Mouse (Mus musculus) embryonic facial prominence, embryonic 13.5 days (tissue): ENCODE data around the gene Arl15. TPM values are rescaled to one million over a fixed set of nuclear protein-coding genes. Genes with fewer than 3 reads are reported as not detected.

ENCODE experiments used
- ATAC-seq: fragments of 200-750 bp; cut with Nextera tagmentation; 2 replicates; pipeline ENCODE4 v1.8.0; 2017; ENCODE audit warnings: low read depth; ENCODE audit not compliant: insufficient number of reproducible peaks, insufficient read depth, low FRiP score, low TSS enrichment
- H3K27ac ChIP-seq: fragments of 300-500 bp; sonication (generic); 2 replicates; pipeline ENCODE4 v1.5.1; 2015; ENCODE audit warnings: moderate library complexity, mild to moderate bottlenecking, inconsistent platforms
- H3K27me3 ChIP-seq: fragments of 300-500 bp; sonication (generic); 2 replicates; pipeline ENCODE4 v1.6.1; 2015; ENCODE audit warnings: mild to moderate bottlenecking, inconsistent platforms
- H3K36me3 ChIP-seq: fragments of 300-500 bp; sonication (generic); 2 replicates; pipeline ENCODE4 v1.6.1; 2015; ENCODE audit warnings: mild to moderate bottlenecking, inconsistent platforms
- H3K4me1 ChIP-seq: fragments of 300-500 bp; sonication (generic); 2 replicates; pipeline ENCODE4 v1.6.1; 2015; ENCODE audit warnings: inconsistent platforms
- H3K4me2 ChIP-seq: fragments of 300-500 bp; sonication (generic); 2 replicates; pipeline ENCODE4 v1.6.1; 2015; ENCODE audit warnings: moderate library complexity, mild to moderate bottlenecking, inconsistent platforms
- H3K4me3 ChIP-seq: fragments of 300-500 bp; sonication (generic); 2 replicates; pipeline ENCODE4 v1.5.1; 2015; ENCODE audit warnings: mild to moderate bottlenecking, inconsistent platforms
- H3K9ac ChIP-seq: fragments of 300-500 bp; sonication (generic); 2 replicates; pipeline ENCODE4 v1.6.1; 2015; ENCODE audit warnings: mild to moderate bottlenecking, inconsistent platforms
- H3K9me3 ChIP-seq: fragments of 300-500 bp; sonication (generic); 2 replicates; pipeline ENCODE4 v1.6.1; 2016; ENCODE audit warnings: inconsistent platforms
- WGBS: fragments of 180-500 bp; shearing (Covaris S2); methylation state at CpG from one replicate; pipeline ENCODE4 v1.1.7; 2015; ENCODE audit warnings: mixed read lengths; 5-methylcytosine and 5-hydroxymethylcytosine counted together
- polyA plus RNA-seq: library from polyadenylated mRNA; unstranded; fragments of >200 nt; fragmentation: Nextera tagmentation; extraction: Ambion mirVana; gene quantifications from 2 replicates; pipeline ENCODE4 v1.2.1, GENCODE M21; 2015

The Arl15 gene
- polyA plus RNA-seq, 1 experiment from 2014 or later = 16.5 TPM

DNA sequence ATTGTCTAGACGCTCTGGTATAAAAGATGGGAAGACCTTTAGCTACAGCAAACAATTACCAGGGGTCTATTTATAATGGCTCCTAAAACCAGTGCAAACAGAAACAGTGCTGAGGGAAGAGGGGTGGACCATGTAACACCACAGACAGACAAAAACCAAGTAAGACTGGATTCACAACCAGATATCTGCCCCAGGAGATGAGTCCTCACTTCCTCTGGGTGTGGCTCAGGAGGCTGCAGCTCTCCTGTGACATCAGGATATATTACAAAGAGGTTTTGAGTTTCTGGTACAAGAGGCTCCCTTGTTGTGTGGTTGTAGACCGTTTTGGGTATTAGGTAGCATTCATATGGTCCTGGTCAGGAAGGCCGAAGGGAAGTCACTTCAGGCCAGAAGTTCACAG, 36.5 kb downstream of the Arl15 start:
- Histone ChIP-seq H3K4me3 (no peak overlapping the region), H3K27ac (no peak overlapping the region), H3K4me1 (peaks cover 8% of the 10 kb centered on the region; the same call in 1 of the 2 replicates), H3K36me3 (no peaks in the 10 kb centered on the region), H3K9me3 (0 out of 2 replicates have a peak, but pooled peaks cover 10% of the 10 kb centered on the region), H3K9ac (no peak overlapping the region), H3K27me3 (no peaks in the 10 kb centered on the region), H3K4me2 (no peak overlapping the region)
- ATAC-seq = no peak
- 77% methylated on average over 3 of the region's 3 CpGs for WGBS

GRCm38 (mm10) chr13:113832947-113833346, 38.6 kb downstream of the Arl15 start:
- no peak overlapping the region for H3K4me3 ChIP-seq
- H3K27ac ChIP-seq = no peak overlapping the region
- 0 out of 2 replicates have a peak, but pooled peaks cover 10% of the 10 kb centered on the region for H3K9me3 ChIP-seq
- ATAC-seq = no peak
- 67% methylated on average over 6 of the region's 6 CpGs for WGBS
- H3K4me1 ChIP-seq = peaks cover 6% of the 10 kb centered on the region; the same call in 1 of the 2 replicates
- H3K36me3 ChIP-seq = no peaks in the 10 kb centered on the region
- H3K9ac ChIP-seq = no peak overlapping the region
- no peaks in the 10 kb centered on the region for H3K27me3 ChIP-seq
- H3K4me2 ChIP-seq = no peak overlapping the region

DNA sequence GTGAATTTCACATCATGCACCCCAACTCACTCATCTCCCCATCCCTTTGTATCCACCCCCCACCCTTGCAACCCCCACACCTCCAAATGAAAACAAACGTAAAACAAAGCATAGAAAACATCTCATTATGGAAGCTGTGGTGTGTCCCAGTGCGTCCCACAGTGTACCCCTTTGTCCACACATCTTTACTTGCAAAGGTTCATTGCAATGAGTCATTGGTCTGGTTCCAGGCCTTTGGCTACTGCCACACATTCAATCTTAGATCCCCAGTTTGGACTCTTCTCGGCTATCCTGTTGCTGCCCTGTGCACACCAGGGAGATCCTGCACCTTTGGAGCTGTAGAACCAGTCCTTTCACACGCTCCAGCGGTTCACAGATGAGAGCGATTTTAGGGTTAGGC, 41.6 kb downstream of the Arl15 start:
- Histone ChIP-seq H3K4me3 (no peak overlapping the region), H3K27ac (no peak overlapping the region), H3K4me1 (peaks cover 8% of the 10 kb centered on the region), H3K9ac (no peak overlapping the region), H3K27me3 (no peaks in the 10 kb centered on the region), H3K36me3 (peaks cover 6% of the 10 kb centered on the region; the same call in 1 of the 2 replicates), H3K4me2 (no peak overlapping the region), H3K9me3 (0 out of 2 replicates have a peak, but pooled peaks cover 2% of the 10 kb centered on the region)
- no peak for ATAC-seq
- WGBS = 90% methylated on average over 6 of the region's 6 CpGs

DNA sequence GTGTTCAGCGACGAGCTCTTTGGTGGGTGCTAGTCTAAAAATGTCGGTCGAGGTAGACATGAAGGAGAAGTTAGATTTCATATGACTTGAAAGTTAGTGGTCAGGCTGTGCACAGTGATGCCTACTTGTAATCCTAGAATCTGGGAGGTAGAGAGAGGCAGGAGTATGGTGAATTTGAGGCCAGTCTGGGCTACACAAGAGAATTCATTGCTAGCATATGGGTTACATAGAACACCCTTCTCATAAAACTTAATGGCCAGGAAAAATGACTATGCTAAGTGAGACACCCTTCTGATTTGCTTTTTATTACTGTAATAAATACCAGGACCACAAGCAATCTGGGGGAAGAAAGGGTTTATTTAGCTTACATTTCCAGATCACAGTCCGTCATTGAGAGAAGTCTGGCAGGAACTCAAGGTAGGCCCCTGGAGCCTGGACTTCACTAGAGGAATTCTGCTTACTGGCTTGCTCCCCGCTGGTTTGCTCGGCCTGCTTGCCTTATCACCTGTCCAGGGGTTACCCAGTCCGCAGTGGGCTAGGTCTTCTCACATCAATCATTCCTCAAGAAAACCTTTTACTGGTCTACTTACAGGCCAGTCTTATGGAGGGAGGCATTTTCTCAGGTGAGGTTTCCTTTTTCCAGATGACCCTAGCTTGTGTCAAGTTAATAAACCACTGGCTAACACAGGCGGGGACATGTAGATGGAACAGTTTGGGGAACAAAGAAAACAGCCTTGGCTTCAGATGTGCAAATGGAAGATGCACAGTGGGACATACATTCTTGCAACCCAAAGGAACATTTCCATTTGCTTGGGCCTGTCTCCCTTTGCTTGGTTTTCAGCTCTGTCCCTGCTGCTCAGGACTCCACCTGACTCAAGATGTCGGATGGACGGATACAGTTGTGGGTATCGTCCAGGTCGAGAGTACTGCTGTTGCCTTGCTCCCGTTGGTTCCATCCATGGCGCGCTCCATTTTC, 44.6 kb downstream of the Arl15 start:
- 93% methylated on average over 16 of the region's 16 CpGs for WGBS
- Histone ChIP-seq H3K9ac (no peak overlapping the region), H3K4me1 (peaks cover 7% of the 10 kb centered on the region), H3K36me3 (peaks cover 6% of the 10 kb centered on the region; the same call in 1 of the 2 replicates), H3K4me3 (no peak overlapping the region), H3K9me3 (no peaks in the 10 kb centered on the region), H3K27ac (no peak overlapping the region), H3K27me3 (no peaks in the 10 kb centered on the region), H3K4me2 (no peak overlapping the region)
- ATAC-seq = no peak

- Histone ChIP-seq H3K27ac (no peak overlapping the region), H3K36me3 (peaks cover 6% of the 10 kb centered on the region; the same call in 1 of the 2 replicates), H3K9ac (no peak overlapping the region), H3K4me3 (no peak overlapping the region), H3K4me1 (peaks cover 14% of the 10 kb centered on the region), H3K27me3 (no peaks in the 10 kb centered on the region), H3K4me2 (no peak overlapping the region), H3K9me3 (no peaks in the 10 kb centered on the region)
- 62% methylated on average over 6 of the region's 6 CpGs for WGBS
- no peak for ATAC-seq
Measured at GRCm38 (mm10) chr13:113840421-113840820, 46.1 kb downstream of the Arl15 start.

- Histone ChIP-seq H3K4me3 (no peak overlapping the region), H3K4me2 (no peak overlapping the region), H3K4me1 (peaks cover 26% of the 10 kb centered on the region), H3K27me3 (no peaks in the 10 kb centered on the region), H3K9ac (no peak overlapping the region), H3K9me3 (no peaks in the 10 kb centered on the region), H3K36me3 (peaks cover 6% of the 10 kb centered on the region; the same call in 1 of the 2 replicates), H3K27ac (no peak overlapping the region)
- 78% methylated on average over 14 of the region's 14 CpGs for WGBS
- ATAC-seq = no peak
Measured at GRCm38 (mm10) chr13:113842411-113843309, 48.4 kb downstream of the Arl15 start.

DNA sequence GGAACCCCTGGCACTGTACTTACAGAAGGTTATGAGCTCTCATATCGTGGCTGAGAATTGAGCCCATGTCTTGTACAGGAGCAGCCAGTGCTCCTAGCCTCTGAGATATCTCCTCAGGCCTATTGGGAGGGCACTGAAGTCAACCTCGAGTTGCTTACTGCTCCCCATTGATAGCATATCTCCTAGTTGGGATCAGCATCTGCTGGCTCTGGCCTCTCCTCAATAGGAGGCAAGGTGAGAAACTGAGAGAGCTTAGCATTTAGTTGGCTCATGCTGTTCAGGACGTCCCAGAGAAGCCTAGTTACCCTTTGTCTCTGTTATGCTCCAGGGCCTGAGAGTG, 49.0 kb downstream of the Arl15 start:
- peaks cover 26% of the 10 kb centered on the region for H3K4me1 ChIP-seq
- no peak for ATAC-seq
- WGBS = 81% methylated on average over 3 of the region's 3 CpGs
- H3K4me2 ChIP-seq = no peak overlapping the region
- no peak overlapping the region for H3K9ac ChIP-seq
- H3K4me3 ChIP-seq = no peak overlapping the region
- H3K27me3 ChIP-seq = no peaks in the 10 kb centered on the region
- no peaks in the 10 kb centered on the region for H3K9me3 ChIP-seq
- no peak overlapping the region for H3K27ac ChIP-seq
- H3K36me3 ChIP-seq = peaks cover 6% of the 10 kb centered on the region; the same call in 1 of the 2 replicates

DNA sequence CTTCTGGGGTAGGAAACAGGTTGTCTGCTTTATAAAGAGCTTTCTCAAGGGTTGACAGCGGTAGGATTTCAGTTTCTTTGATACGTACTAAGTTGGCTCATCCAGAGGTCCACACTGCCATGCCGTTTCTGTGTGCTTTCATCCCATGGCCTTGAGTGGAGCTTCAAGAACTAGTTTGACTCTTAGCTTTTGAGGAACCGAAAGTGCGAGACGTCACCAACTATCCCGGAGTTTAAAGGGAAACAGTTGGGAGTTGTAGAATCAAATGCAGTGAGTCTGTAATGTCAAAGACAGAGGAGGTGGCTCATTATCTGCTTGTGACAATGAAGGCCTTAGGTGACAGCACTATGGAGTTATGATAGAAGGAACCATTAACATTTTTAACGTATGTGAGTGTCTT, 49.6 kb downstream of the Arl15 start:
- WGBS = 94% methylated on average over 8 of the region's 8 CpGs
- Histone ChIP-seq H3K9ac (no peak overlapping the region), H3K36me3 (peaks cover 6% of the 10 kb centered on the region; the same call in 1 of the 2 replicates), H3K27me3 (no peaks in the 10 kb centered on the region), H3K4me1 (peaks cover 26% of the 10 kb centered on the region), H3K9me3 (no peaks in the 10 kb centered on the region), H3K4me3 (no peak overlapping the region), H3K4me2 (no peak overlapping the region), H3K27ac (no peak overlapping the region)
- no peak for ATAC-seq

GRCm38 (mm10) chr13:113844717-113845116, 50.4 kb downstream of the Arl15 start:
- Histone ChIP-seq H3K4me3 (no peak overlapping the region), H3K9me3 (no peaks in the 10 kb centered on the region), H3K9ac (no peak overlapping the region), H3K27ac (no peak overlapping the region), H3K4me1 (peaks cover 22% of the 10 kb centered on the region), H3K27me3 (no peaks in the 10 kb centered on the region), H3K36me3 (0 out of 2 replicates have a peak, but pooled peaks cover under 1% of the 10 kb centered on the region), H3K4me2 (no peak overlapping the region)
- ATAC-seq = no peak
- 76% methylated on average over 4 of the region's 4 CpGs for WGBS

DNA sequence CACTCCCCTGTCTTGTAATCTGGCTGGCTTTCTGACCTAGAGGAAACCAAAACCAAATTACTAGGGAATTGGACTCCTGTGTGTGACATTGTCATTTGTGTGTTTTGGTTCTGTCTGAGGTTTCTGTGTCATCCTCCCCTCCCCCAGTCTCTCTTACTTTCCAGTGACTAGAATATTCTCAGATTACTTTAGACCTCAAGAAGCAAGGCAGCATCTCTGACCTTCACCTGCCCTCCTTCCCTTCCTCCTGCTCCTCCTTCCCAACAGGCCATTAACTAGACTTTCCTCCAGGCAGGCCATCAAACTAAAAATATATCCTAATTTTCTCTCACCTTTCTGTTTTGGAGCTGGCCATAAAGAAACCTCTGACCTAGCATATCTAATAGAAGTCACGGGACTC, 50.9 kb downstream of the Arl15 start:
- Histone ChIP-seq H3K36me3 (no peaks in the 10 kb centered on the region), H3K27me3 (no peaks in the 10 kb centered on the region), H3K4me3 (no peak overlapping the region), H3K9ac (no peak overlapping the region), H3K4me1 (peaks cover 22% of the 10 kb centered on the region; the same call in 1 of the 2 replicates), H3K9me3 (no peaks in the 10 kb centered on the region), H3K4me2 (no peak overlapping the region), H3K27ac (no peak overlapping the region)
- ATAC-seq = no peak
- WGBS = 49% methylated on average over 1 of the region's 1 CpGs

GRCm38 (mm10) chr13:113846413-113846812, 52.1 kb downstream of the Arl15 start:
- Histone ChIP-seq H3K9ac (no peak overlapping the region), H3K27ac (no peak overlapping the region), H3K4me2 (no peak overlapping the region), H3K9me3 (no peaks in the 10 kb centered on the region), H3K36me3 (no peaks in the 10 kb centered on the region), H3K4me1 (peaks cover 27% of the 10 kb centered on the region; the same call in 1 of the 2 replicates), H3K27me3 (no peaks in the 10 kb centered on the region), H3K4me3 (no peak overlapping the region)
- WGBS = 74% methylated on average over 10 of the region's 10 CpGs
- no peak for ATAC-seq
